Mouse (Mus musculus): ENCODE results near the gene Immp2l. TPM values are rescaled to one million over a fixed set of nuclear protein-coding genes. Genes with fewer than 3 reads are reported as not detected.

The Immp2l gene
- total RNA-seq, 1 experiment: 11.4 TPM

- Histone ChIP-seq H3K4me1 (ENCODE audit: control insufficient read depth in 2 of 2, insufficient read depth in 2 of 2, low read length in 2 of 2, poor library complexity in 1 of 2) (no peaks in the 10 kb centered on the region), H3K27ac (ENCODE audit: insufficient read depth, low read depth, low read length, poor library complexity, severe bottlenecking) (no peak overlapping the region), H3K36me3 (ENCODE audit: control insufficient read depth, insufficient read depth, low read length, poor library complexity, severe bottlenecking) (no peaks in the 10 kb centered on the region), H3K9ac (ENCODE audit: insufficient read depth, low read depth, low read length, poor library complexity, severe bottlenecking) (peak overlapping the region; percentile 85), H3K4me3 (ENCODE audit: insufficient read depth in 1 of 2, low read depth in 1 of 2, low read length in 2 of 2, poor library complexity in 1 of 2, severe bottlenecking in 1 of 2) (peak overlapping the region; percentile 70 to 81), H3K9me3 (ENCODE audit: control insufficient read depth, insufficient read depth, low read depth, low read length) (no peaks in the 10 kb centered on the region)
- TF ChIP-seq MAFK (IDR thresholded peaks at IDR 0.05; ENCODE audit: insufficient read depth, low read depth, low read length): no peak
- TF ChIP-seq CHD2 (IDR thresholded peaks at IDR 0.05; ENCODE audit: low read depth, low read length): no peak
- TF ChIP-seq ZC3H11A (IDR thresholded peaks at IDR 0.05; ENCODE audit: borderline replicate concordance, low read depth, low read length): no peak
- in situ Hi-C loops (cut with MboI; ENCODE audit: low sequenced_read_pairs in 2 of 2, unreplicated experiment in 2 of 2): no loop called here
- no peak for DNase-seq (ENCODE audit: low read depth, low spot score)
Measured at GRCm38 (mm10) chr12:41024512-41024911, 622 bp downstream of the Immp2l start.

GRCm38 (mm10) chr12:41027485-41027884 is 3.6 kb downstream of the Immp2l start:
- Histone ChIP-seq H3K36me3 (ENCODE audit: control insufficient read depth, insufficient read depth, low read length, poor library complexity, severe bottlenecking) (no peaks in the 10 kb centered on the region), H3K4me3 (ENCODE audit: insufficient read depth in 1 of 2, low read depth in 1 of 2, low read length in 2 of 2, poor library complexity in 1 of 2, severe bottlenecking in 1 of 2) (no peak overlapping the region), H3K4me1 (ENCODE audit: control insufficient read depth in 2 of 2, insufficient read depth in 2 of 2, low read length in 2 of 2, poor library complexity in 1 of 2) (no peaks in the 10 kb centered on the region), H3K27ac (ENCODE audit: insufficient read depth, low read depth, low read length, poor library complexity, severe bottlenecking) (no peak overlapping the region), H3K9me3 (ENCODE audit: control insufficient read depth, insufficient read depth, low read depth, low read length) (no peaks in the 10 kb centered on the region), H3K9ac (ENCODE audit: insufficient read depth, low read depth, low read length, poor library complexity, severe bottlenecking) (no peak overlapping the region)
- in situ Hi-C loops (cut with MboI; ENCODE audit: low sequenced_read_pairs in 2 of 2, unreplicated experiment in 2 of 2): no loop called here
- TF ChIP-seq ZC3H11A (IDR thresholded peaks at IDR 0.05; ENCODE audit: borderline replicate concordance, low read depth, low read length) (no peak), CHD2 (IDR thresholded peaks at IDR 0.05; ENCODE audit: low read depth, low read length) (no peak), HCFC1 (IDR thresholded peaks at IDR 0.05; ENCODE audit: borderline replicate concordance, insufficient read depth, low read length) (no peak), ZNF384 (IDR thresholded peaks at IDR 0.05; ENCODE audit: low read depth, low read length) (no peak), MAFK (IDR thresholded peaks at IDR 0.05; ENCODE audit: insufficient read depth, low read depth, low read length) (no peak)
- DNase-seq (ENCODE audit: low read depth, low spot score): no peak

DNA sequence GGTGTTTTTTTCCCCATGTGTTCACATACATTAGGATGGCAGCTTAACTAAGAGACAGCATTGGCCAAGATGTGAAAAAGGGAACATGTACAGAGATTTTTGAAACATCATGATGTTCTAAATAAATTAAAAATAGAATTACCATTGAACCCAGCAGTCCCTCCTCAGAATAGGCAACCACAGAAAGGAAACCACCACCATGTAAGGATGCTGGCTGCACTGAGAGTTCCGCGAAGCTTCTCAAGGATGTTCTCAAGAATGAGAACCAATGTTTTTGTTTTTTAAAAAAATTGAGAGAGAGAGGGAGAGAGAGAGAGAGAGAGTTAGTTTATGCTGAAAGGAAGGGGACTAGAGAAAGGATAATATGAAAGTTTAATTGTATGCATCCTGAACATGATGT is 7.2 kb downstream of the Immp2l start:
- Histone ChIP-seq H3K4me3 (ENCODE audit: insufficient read depth in 1 of 2, low read depth in 1 of 2, low read length in 2 of 2, poor library complexity in 1 of 2, severe bottlenecking in 1 of 2) (no peak overlapping the region), H3K27ac (ENCODE audit: insufficient read depth, low read depth, low read length, poor library complexity, severe bottlenecking) (no peak overlapping the region), H3K9ac (ENCODE audit: insufficient read depth, low read depth, low read length, poor library complexity, severe bottlenecking) (no peak overlapping the region), H3K4me1 (ENCODE audit: control insufficient read depth in 2 of 2, insufficient read depth in 2 of 2, low read length in 2 of 2, poor library complexity in 1 of 2) (no peaks in the 10 kb centered on the region), H3K9me3 (ENCODE audit: control insufficient read depth, insufficient read depth, low read depth, low read length) (no peaks in the 10 kb centered on the region), H3K36me3 (ENCODE audit: control insufficient read depth, insufficient read depth, low read length, poor library complexity, severe bottlenecking) (no peaks in the 10 kb centered on the region)
- DNase-seq (ENCODE audit: low read depth, low spot score): no peak
- TF ChIP-seq MAFK (IDR thresholded peaks at IDR 0.05; ENCODE audit: insufficient read depth, low read depth, low read length) (no peak), ZC3H11A (IDR thresholded peaks at IDR 0.05; ENCODE audit: borderline replicate concordance, low read depth, low read length) (no peak), CHD2 (IDR thresholded peaks at IDR 0.05; ENCODE audit: low read depth, low read length) (no peak), HCFC1 (IDR thresholded peaks at IDR 0.05; ENCODE audit: borderline replicate concordance, insufficient read depth, low read length) (no peak)
- in situ Hi-C loops (cut with MboI; ENCODE audit: low sequenced_read_pairs in 2 of 2, unreplicated experiment in 2 of 2): no loop called here

- no peaks in the 10 kb centered on the region for H3K9me3 ChIP-seq (ENCODE audit: control insufficient read depth, insufficient read depth, low read depth, low read length)
- TF ChIP-seq HCFC1 (IDR thresholded peaks at IDR 0.05; ENCODE audit: borderline replicate concordance, insufficient read depth, low read length) (no peak), ZC3H11A (IDR thresholded peaks at IDR 0.05; ENCODE audit: borderline replicate concordance, low read depth, low read length) (no peak), CHD2 (IDR thresholded peaks at IDR 0.05; ENCODE audit: low read depth, low read length) (no peak), MAFK (IDR thresholded peaks at IDR 0.05; ENCODE audit: insufficient read depth, low read depth, low read length) (no peak), ZNF384 (IDR thresholded peaks at IDR 0.05; ENCODE audit: low read depth, low read length) (no peak)
- in situ Hi-C loops (cut with MboI; ENCODE audit: low sequenced_read_pairs in 2 of 2, unreplicated experiment in 2 of 2): no loop called here
- H3K9ac ChIP-seq (ENCODE audit: insufficient read depth, low read depth, low read length, poor library complexity, severe bottlenecking): no peak overlapping the region
- no peak for DNase-seq (ENCODE audit: low read depth, low spot score)
- H3K27ac ChIP-seq (ENCODE audit: insufficient read depth, low read depth, low read length, poor library complexity, severe bottlenecking): no peak overlapping the region
- no peaks in the 10 kb centered on the region for H3K4me1 ChIP-seq (ENCODE audit: control insufficient read depth in 2 of 2, insufficient read depth in 2 of 2, low read length in 2 of 2, poor library complexity in 1 of 2)
- H3K4me3 ChIP-seq (ENCODE audit: insufficient read depth in 1 of 2, low read depth in 1 of 2, low read length in 2 of 2, poor library complexity in 1 of 2, severe bottlenecking in 1 of 2): no peak overlapping the region
- no peaks in the 10 kb centered on the region for H3K36me3 ChIP-seq (ENCODE audit: control insufficient read depth, insufficient read depth, low read length, poor library complexity, severe bottlenecking)
Measured at GRCm38 (mm10) chr12:41033196-41033595, 9.3 kb downstream of the Immp2l start.

GRCm38 (mm10) chr12:41039834-41040233 is 15.9 kb downstream of the Immp2l start:
- Histone ChIP-seq H3K4me1 (ENCODE audit: control insufficient read depth in 2 of 2, insufficient read depth in 2 of 2, low read length in 2 of 2, poor library complexity in 1 of 2) (no peaks in the 10 kb centered on the region), H3K9me3 (ENCODE audit: control insufficient read depth, insufficient read depth, low read depth, low read length) (no peaks in the 10 kb centered on the region), H3K36me3 (ENCODE audit: control insufficient read depth, insufficient read depth, low read length, poor library complexity, severe bottlenecking) (no peaks in the 10 kb centered on the region), H3K9ac (ENCODE audit: insufficient read depth, low read depth, low read length, poor library complexity, severe bottlenecking) (no peak overlapping the region; the same call in 1 of the 2 replicates), H3K27ac (ENCODE audit: insufficient read depth, low read depth, low read length, poor library complexity, severe bottlenecking) (no peak overlapping the region), H3K4me3 (ENCODE audit: insufficient read depth in 1 of 2, low read depth in 1 of 2, low read length in 2 of 2, poor library complexity in 1 of 2, severe bottlenecking in 1 of 2) (no peak overlapping the region)
- DNase-seq (ENCODE audit: low read depth, low spot score): no peak
- no peak for TF ChIP-seq CHD2 (IDR thresholded peaks at IDR 0.05; ENCODE audit: low read depth, low read length)
- TF ChIP-seq ZNF384 (IDR thresholded peaks at IDR 0.05; ENCODE audit: low read depth, low read length): no peak
- no peak for TF ChIP-seq ZC3H11A (IDR thresholded peaks at IDR 0.05; ENCODE audit: borderline replicate concordance, low read depth, low read length)
- TF ChIP-seq HCFC1 (IDR thresholded peaks at IDR 0.05; ENCODE audit: borderline replicate concordance, insufficient read depth, low read length): no peak
- no peak for TF ChIP-seq MAFK (IDR thresholded peaks at IDR 0.05; ENCODE audit: insufficient read depth, low read depth, low read length)
- in situ Hi-C loops (cut with MboI; ENCODE audit: low sequenced_read_pairs in 2 of 2, unreplicated experiment in 2 of 2): no loop called here

All from ES-E14 (cell line).